Mouse (Mus musculus) gastrocnemius, adult 2 months (tissue): Measurements from ENCODE around the gene Cdk9. TPM values are rescaled to one million over a fixed set of nuclear protein-coding genes. Genes with fewer than 3 reads are reported as not detected.

ENCODE experiments used
- DNase-seq: peaks from one replicate; pipeline ENCODE4 v3.0.0; 2022
- H3K27ac ChIP-seq: fragments of 200-600 bp; 2 replicates; pipeline ENCODE4 v1.8.1; 2022; ENCODE audit warnings: mild to moderate bottlenecking
- H3K4me3 ChIP-seq: fragments of 200-600 bp; 2 replicates; pipeline ENCODE4 v1.8.1; 2022; ENCODE audit warnings: mild to moderate bottlenecking, moderate library complexity
- CTCF ChIP-seq: fragments of 200-600 bp; IDR thresholded peaks from 2 replicates; pipeline ENCODE4 v1.8.1; 2022; ENCODE audit warnings: antibody characterized with exemption, mild to moderate bottlenecking, moderate library complexity
- intact Hi-C: fragments of 180-260 bp; cut with DNase I; formaldehyde crosslinking; loops from one replicate; pipeline ENCODE4 v1.15.1; 2025
- microRNA-seq: library from miRNA; unstranded; fragments of <30 nt; microRNA quantifications from one replicate; pipeline ENCODE4 v1.2.0, GENCODE M21; 2021
- total RNA-seq, 2 experiments: library from RNA; stranded (reverse); gene quantifications; 2 replicates each; pipeline ENCODE4 v1.2.3; 2021

Cdk9 gene
- total RNA-seq, 2 experiments from 2014 or later: 20.2 to 22.0 TPM

GRCm38 (mm10) chr2:32661509-32662107 is 51.3 kb downstream of the Cdk9 start:
- intact Hi-C loops: no loop called here
- Histone ChIP-seq H3K4me3 (no peak overlapping the region), H3K27ac (peak overlapping the region; percentile 74)
- DNase-seq: no peak
- no peak for TF ChIP-seq CTCF

GRCm38 (mm10) chr2:32658873-32659272 is 54.0 kb downstream of the Cdk9 start:
- TF ChIP-seq CTCF: no peak
- peak overlapping the region; percentile 74 for H3K27ac ChIP-seq
- intact Hi-C loops: no loop called here
- DNase-seq: no peak
- H3K4me3 ChIP-seq: peak overlapping the region; percentile 9; the same call in 1 of the 2 replicates

- peak overlapping the region; percentile 88 for H3K27ac ChIP-seq
- intact Hi-C loops: no loop called here
- DNase-seq: peak; percentile 69
- H3K4me3 ChIP-seq: peak overlapping the region; percentile 58
- no peak for TF ChIP-seq CTCF
Observed at GRCm38 (mm10) chr2:32655826-32656225, 57.0 kb downstream of the Cdk9 start.

Small RNAs within 50 kb of the gene (microRNA-seq; reads per million reads assigned to microRNA genes)
- not detected for gene Gm47291
- gene Mir2861: not detected
- not detected for gene Mir3960
- gene Mir8093: not detected

Other genes starting within 250 kb of the Cdk9 start
- 1 to 10 TPM; 1.8 to 3.1 TPM for gene Fam102a, start 177.7 kb downstream of the Cdk9 start, total RNA-seq
- gene Dpm2, start 142.2 kb downstream of the Cdk9 start, total RNA-seq: 10 to 100 TPM; 11.1 to 14.1 TPM
- gene Pip5kl1, start 138.3 kb downstream of the Cdk9 start, total RNA-seq: not detected
- not detected for gene 9430097D07Rik, start 137.4 kb downstream of the Cdk9 start, total RNA-seq
- 10 to 100 TPM in 1 of 2 experiments, 1 to 10 TPM in 1; 8.7 to 21.6 TPM for gene St6galnac4, start 126.0 kb downstream of the Cdk9 start, total RNA-seq
- 10 to 100 TPM; 46.8 to 56.5 TPM for gene St6galnac6, start 113.4 kb downstream of the Cdk9 start, total RNA-seq
- gene Ak1, start 91.3 kb downstream of the Cdk9 start, total RNA-seq: 1,000 to 10,000 TPM; 1,555 to 1,869 TPM
- 10 to 100 TPM; 26.5 to 38.8 TPM for gene Eng, start 66.5 kb downstream of the Cdk9 start, total RNA-seq
- gene Fpgs, start 8.9 kb downstream of the Cdk9 start, total RNA-seq: 1 to 10 TPM; 5.9 to 6.9 TPM
- 10 to 100 TPM in 1 of 2 experiments, 1 to 10 TPM in 1; 4.4 to 12.0 TPM for gene Sh2d3c, start 8.0 kb upstream of the Cdk9 start, total RNA-seq
- not detected for gene 6330409D20Rik, start 27.9 kb upstream of the Cdk9 start, total RNA-seq
- gene Tor2a, start 44.2 kb upstream of the Cdk9 start, total RNA-seq: 1 to 10 TPM; 3.7 to 4.9 TPM
- gene Ttc16, start 62.6 kb upstream of the Cdk9 start, total RNA-seq: not detected
- 1 to 10 TPM; 1.3 to 2.5 TPM for gene Ptrh1, start 62.7 kb upstream of the Cdk9 start, total RNA-seq
- not detected for gene Cfap157, start 71.4 kb upstream of the Cdk9 start, total RNA-seq
- 1 to 10 TPM; 2.0 to 3.9 TPM for gene Stxbp1, start 134.2 kb upstream of the Cdk9 start, total RNA-seq
- gene Fam129b, start 163.0 kb upstream of the Cdk9 start, total RNA-seq: 1 to 10 TPM; 4.8 to 7.2 TPM
- 10 to 100 TPM; 80.6 to 90.3 TPM for gene Rpl12, start 248.5 kb upstream of the Cdk9 start, total RNA-seq
- gene Lrsam1, start 248.5 kb upstream of the Cdk9 start, total RNA-seq: 10 to 100 TPM in 1 of 2 experiments, 1 to 10 TPM in 1; 9.9 to 14.1 TPM